Mouse (Mus musculus) spleen, postnatal 10 days (tissue): Measurements from ENCODE around the gene Ccdc188.

Experiments used
- DNase-seq, 2 experiments: peaks; one replicate each; pipeline ENCODE4 v3.0.0; 2021 to 2022; ENCODE audit warnings: low spot score in 2 of 2

Ccdc188 gene

GRCm38 (mm10) chr16:18201620-18202019 is 16.1 kb upstream of the Ccdc188 start:
- DNase-seq, result no peak

DNA sequence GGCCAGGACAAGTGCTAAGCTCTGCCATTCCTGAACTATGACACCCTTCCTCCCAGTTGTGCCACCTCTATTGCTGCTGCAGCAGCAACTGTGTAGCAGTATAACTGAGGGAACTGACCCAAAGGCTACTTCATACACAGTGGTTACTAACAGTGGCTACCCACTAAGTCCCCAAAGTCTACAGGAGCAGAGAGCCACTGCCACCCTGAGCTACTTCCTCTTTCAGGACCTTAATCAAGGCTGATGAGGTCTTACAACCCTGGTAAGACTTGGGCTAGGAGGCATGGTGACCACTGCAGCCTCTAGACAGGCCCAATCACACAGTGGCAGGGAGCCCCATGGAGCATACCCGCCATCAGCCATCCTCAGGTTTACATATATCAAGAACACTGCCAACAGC is 15.6 kb upstream of the Ccdc188 start:
- no peak for DNase-seq

DNA sequence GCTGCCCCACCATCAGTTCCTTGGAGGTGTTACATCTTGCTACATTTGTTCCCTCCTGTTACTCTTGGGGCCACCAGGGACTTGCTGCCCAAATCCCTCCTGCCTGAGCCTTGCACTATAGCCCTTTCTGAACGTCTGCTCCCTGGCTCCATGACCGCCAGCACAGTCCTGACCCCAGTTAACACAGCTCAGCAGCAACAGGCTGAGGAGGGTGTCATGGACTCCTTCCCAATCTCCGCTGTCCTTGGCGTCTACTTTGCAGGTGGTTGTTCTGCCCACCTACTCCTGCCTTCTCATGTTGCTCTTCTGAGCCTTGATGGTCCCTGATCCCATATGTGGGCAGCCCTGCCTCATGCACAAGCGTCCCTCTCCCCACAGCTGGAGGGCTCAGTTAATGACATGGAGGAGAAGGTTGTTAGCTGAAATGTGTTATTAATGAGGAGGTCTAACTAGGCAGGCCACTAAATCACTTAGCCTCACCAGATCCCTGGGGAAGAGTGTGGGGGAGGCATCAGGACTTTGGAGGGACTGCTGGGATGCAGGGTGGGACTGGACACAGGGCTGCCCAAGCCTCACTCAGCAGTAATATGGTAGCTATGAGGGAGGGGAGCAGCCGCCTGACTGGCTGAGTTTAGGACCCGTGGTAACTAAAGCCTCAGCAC is 14.1 kb upstream of the Ccdc188 start:
- no peak for DNase-seq

DNA sequence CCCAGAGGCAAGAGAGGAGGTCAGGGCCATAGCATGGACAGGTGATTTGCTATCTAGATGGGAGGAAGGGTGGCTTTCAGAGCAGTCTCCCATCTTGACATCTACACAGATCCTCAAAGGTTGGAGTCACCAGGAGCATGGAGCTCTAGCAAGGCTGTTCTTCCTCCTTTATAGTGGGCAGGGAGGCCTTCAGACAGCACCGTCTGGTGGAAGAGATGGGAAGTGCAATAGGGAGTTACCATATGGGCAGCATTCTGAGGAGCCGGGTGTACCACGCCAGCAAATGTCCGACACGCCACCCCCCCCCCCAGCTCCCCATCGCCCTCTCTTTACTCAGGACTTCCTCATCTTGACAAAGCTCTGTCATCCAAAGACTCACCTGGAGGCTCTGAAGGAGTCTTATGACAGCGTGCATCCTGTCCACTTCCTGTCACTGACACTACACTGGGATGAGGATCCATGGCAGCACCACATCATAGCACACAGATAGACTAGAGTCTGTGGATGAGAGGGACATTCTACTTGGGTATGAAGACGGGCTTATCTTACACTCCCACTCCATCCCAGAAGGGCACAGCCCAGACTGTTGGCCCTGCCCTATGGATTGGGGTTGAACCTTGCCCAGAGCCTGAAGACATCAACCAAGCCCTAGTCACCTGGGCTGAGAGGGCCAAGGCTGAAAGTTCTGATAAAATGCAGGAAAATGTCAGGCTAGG is 6.8 kb upstream of the Ccdc188 start:
- peak; percentile 63 to 81 for DNase-seq

GRCm38 (mm10) chr16:18211417-18212171 is 6.1 kb upstream of the Ccdc188 start:
- DNase-seq, result peak; percentile 81 to 89

- no peak for DNase-seq
Observed at GRCm38 (mm10) chr16:18213689-18214088, 4.0 kb upstream of the Ccdc188 start.

DNA sequence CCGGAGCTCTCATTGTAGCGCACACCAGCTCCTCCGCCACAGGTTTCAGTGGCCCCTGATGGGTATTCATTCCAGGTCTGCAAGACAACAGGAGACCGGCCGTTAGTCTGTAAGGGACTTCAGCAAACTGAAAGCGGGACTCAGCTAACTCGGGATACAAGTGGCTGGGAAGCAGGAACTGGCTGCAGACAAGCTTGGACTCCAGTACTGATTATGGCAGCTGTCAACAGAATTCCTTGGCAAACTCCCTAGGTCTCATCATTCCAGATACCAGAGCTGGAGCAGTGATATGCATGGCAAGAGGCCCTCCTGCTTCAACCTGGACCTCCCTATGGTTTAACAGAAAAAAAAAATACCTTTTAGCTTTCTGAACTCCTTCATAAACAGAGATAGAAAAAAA is 2.8 kb upstream of the Ccdc188 start:
- DNase-seq, result no peak

DNA sequence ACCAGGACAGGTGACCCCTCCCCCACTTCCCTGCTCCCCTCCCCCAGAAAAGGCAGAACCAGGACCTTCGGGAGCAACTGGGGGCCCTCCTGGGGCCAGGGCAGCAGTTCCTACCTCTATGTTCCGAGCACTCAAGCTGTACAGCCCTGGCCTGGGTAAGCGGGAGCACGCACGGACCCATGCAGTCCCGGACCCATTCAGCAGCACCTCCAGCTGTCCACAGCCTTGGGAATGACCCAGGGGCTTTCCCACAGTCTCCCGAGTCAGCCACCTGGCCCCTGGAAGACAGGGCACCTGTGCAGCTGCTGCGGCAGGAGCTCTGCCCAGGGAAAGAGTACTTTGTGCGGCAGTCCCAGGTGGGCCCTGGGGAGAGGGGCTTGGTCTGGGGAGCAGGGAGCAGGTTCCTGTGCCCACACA is 909 bp downstream of the Ccdc188 start:
- DNase-seq, result no peak

DNA sequence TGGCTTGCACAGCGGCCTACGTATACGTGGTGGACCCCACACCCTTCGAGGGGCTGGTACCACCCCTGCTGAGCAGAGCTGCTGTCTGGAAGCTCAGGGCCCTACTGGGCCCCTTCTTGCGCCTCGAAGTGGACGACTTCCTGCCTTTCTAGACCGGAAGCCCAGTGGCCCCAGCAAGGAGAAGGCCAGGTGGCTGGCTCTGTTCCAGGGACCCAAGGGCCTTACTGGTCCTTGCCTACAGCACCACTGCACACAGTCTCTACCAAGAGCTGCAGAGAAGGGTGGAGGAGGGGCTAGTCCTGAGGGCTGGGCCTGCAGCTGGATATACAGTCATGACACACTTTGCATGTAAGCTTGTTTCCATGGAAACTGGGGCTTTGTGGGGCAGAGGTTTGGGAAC is 2.3 kb downstream of the Ccdc188 start:
- peak in 1 of 2 experiments; percentile 45 for DNase-seq

DNA sequence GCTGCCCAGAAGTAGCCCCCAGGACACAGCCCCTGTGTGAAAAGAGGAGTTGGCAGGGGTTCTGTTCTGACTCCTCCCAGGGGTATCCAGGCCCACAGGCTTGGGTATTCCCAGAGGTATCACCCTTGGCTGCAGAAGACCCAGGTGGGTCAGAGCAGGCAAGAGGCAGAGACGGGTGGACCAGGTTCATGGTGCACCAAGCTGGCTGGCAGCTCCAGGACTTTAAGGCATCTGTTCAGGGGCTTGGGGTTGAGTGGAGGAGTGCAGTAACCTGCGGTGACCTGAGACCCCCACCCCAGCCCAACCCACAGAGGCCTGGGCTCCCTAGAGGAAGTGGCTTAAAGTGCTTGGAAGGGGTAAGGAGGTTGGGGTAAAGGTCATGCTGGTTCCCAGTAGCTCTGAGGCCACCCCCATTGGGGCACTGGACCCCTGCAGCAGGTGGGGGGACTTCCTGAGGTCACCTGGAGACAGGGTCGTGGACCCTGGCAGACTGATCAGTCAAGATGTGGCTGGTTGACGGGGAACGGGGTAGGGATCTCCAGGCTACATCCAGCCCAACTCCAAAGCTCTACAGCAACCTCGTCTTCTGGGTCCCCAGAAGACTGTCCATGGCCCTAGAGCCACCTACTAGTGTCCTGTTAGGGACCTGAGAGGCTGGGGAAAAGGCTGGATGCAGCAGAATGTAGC is 3.3 kb downstream of the Ccdc188 start:
- no peak for DNase-seq

GRCm38 (mm10) chr16:18221543-18221898 is 3.8 kb downstream of the Ccdc188 start:
- peak in 1 of 2 experiments; percentile 52 for DNase-seq

DNA sequence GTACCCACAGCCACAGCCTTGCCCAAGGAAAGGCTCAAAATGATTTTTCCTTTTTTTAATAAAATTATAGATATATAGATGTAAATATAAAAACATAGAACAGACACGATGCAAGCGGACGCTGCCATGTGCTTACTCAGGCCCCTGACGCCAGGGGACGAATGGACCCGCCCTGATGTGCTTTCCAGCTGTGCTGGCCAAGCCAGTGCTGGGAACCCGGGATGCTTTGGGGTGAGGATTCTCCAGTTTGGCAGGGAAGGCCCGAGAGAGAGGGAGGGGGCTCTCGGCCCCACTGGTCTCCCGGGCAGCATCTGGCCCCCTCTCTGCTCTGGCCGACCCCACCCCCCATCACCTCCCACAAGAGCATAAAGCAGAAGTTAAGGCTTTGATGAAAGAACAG is 4.5 kb downstream of the Ccdc188 start:
- DNase-seq, result no peak

DNA sequence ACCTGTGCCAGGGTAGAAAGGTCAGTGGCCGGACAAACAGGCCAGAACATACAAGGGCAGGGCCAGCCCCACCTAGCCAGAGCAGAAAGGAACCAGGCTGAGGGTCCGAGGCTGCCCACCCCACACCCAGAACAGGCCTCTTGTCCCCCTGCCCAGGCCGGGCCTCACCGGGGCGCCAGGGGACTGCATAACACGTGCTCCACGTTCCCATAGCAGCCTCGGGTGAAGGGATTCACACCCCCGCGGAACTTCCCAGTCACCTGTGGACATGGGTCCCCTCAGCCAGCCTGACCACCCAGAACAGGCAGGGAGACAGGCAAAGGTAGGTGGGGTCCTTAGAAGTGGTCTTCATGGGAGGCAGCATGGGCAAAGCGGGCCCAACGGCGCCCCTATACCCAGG is 9.5 kb downstream of the Ccdc188 start:
- DNase-seq, result no peak

DNA sequence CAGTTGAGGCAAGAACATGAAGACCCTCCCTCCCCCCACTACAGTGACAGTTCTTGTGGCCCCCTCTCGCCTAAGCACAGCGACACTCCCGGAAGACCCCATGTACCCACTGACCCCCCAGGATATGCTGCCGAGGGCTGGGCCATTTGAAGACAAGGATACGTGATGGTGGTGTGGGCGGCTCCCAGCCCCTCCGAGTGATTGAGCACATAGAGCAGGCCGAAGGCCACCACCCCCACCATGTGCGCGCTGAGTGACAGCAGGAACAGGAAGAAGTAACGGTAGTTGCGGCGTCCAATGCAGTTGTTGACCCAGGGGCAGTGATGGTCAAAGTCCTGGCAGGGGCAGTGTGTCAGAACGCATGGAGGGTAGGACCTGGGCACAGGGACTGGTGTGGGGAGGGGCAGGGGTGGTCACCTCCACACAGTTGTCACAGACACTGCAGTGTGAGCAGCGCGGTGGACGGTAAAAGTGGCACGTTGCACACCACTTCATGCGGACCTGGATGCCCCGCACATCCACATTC is 10.3 kb downstream of the Ccdc188 start:
- DNase-seq, result no peak

- no peak for DNase-seq
Observed at GRCm38 (mm10) chr16:18228856-18229255, 11.2 kb downstream of the Ccdc188 start.

DNA sequence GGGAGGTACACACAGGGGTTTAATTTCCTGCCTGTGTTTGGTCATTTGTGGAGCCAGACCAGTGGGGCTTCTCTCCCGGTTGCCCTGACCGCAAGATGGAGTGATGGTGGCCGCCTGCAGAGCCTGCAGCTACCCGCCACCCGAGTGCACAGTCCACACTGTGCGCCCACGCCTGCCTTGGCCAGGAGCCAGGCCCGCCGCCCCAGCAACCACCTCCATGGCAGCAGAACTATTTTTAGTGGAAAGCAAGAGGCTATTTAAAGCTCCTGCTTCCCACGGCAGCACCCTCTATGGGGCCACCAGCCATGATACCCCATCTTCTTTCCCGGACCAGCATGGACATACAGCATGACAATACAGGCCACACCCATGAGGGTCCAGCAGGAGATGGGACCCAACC is 11.9 kb downstream of the Ccdc188 start:
- no peak for DNase-seq

DNA sequence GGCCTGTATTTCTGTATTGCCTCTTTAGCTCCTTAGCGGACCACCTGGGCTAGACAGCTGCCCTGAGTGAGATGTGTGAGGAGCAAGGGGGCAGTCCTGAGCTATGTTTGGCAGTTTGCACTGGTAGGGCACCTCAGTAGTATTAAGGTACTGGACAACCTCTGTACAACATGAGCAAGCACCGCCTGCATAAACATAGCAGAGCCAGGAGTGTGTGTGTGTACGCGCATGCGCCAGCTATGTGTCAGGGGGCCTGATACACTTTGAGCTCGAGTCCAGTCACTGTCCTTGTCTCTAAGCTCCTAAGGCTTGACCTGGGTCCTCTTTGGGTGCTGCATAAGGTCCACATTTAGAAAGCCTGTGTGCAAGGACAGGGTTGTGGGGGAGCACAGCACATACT is 12.9 kb downstream of the Ccdc188 start:
- DNase-seq, result no peak

DNA sequence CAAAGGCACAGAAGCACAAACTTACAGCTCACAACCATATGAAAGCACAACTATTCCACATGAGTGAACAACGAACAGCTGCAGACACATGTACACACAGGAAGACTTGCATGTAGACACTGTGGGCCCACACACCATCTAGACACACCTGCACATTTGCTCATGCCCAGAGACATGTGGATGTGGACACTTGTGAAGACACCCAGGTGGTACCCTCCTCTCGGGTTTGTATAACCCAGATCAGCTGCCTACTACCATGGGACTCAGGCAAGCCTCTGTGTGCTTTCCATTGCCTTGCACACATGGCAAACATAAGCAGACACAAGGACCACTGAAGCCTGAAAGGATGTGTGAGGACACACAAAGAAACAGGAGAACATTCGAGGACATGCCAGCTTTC is 13.4 kb downstream of the Ccdc188 start:
- DNase-seq, result no peak

GRCm38 (mm10) chr16:18231451-18231850 is 13.8 kb downstream of the Ccdc188 start:
- no peak for DNase-seq

GRCm38 (mm10) chr16:18233451-18233850 is 15.8 kb downstream of the Ccdc188 start:
- no peak for DNase-seq

DNA sequence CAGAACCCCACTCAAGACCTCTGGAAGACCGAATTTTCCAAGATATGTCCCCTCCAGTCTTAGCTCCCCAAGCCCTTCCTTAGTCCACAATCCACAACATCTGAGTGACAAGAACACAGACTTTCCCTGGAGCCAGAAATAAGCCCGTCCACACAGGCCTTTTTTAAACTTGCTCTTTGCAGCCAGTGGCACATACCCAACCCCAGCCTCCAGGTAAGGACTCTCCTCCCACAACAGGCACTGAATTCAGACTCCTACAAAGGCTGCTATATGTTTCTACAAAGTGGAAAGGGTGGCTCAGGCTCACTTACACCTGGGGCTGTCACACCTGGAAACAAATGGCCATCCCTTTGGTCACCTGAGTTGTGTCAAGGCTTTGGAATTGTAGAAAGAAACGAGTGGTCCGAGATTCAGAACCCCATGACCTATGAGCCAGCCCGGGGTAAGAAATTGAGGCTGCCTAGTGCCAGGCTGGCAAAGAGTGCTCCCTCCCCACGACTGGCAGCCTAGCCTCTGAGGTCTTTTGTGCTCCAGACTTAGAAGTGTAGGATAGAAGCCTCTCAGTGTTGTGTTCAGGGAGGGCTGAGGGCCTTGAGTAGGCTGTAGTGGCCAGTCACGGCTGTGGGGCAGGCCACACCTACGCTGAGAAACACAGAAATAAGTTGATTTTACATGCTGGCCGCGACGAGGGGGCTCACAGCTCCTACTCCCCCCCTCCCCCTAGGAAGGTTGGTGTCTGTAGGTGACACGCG is 16.4 kb downstream of the Ccdc188 start:
- no peak for DNase-seq
